Mouse (Mus musculus): ENCODE measurements at regions not wholly inside any gene's neighbourhood (a gene's known extent, or its start where the extent isn't known, plus 50 kb on each side); places are given as distances from the start of the nearest gene placed in this dataset.

GRCm38 (mm10) chr3:129445961-129446360, 86.2 kb upstream of the Elovl6 start:
- DNase-seq (ENCODE audit: low read depth, low spot score), result peak; percentile 30

GRCm38 (mm10) chr3:129449928-129450327, 82.2 kb upstream of the Elovl6 start:
- no peak for DNase-seq (ENCODE audit: low read depth, low spot score)

GRCm38 (mm10) chr3:129450671-129451070, 81.5 kb upstream of the Elovl6 start:
- peak; percentile 7 for DNase-seq (ENCODE audit: low read depth, low spot score)

- DNase-seq (ENCODE audit: low read depth, low spot score), result no peak
These were observed 62.1 kb upstream of the Elovl6 start for GRCm38 (mm10) chr3:129470088-129470487.

DNA sequence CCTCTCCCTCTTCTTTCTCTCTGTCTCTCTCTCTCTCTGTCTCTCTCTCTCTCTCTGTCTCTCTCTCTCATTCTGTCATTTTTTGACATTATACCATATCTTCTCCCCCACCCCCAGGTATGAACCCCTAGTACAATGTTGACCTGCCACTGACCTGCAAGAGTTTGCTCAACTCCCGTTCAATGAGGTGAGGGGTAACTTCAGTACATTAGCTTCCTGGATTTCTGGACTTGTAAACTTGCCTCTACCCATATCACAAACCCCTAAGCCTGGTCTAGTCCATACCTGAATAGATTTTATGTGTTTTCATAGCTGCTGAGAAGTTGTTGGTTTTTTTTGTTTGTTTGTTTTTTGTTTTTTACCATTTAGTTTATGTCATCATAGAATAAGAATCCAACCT, 60.8 kb upstream of the Elovl6 start:
- no peak for DNase-seq (ENCODE audit: low read depth, low spot score)

GRCm38 (mm10) chr3:129472008-129472407, 60.1 kb upstream of the Elovl6 start:
- DNase-seq (ENCODE audit: low read depth, low spot score), result no peak

DNA sequence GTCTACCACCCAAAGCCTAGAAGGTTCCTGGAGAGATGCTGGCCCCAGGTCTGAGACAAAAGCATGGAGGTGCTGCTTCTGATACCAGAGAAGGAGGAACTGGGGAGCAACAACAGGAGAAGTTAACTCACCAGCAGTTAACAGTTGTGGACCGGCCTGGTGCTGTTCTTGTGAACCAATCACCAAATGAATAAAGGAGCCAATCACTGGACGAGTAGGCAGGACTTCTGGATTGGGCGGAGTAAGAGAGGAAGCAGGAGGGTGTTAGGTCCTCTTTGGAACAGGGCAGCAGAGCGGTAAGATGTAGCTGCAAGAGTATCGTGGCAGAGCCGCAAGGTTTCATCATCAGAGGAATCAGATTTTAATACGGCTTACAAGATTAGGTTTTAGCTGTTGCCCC, 57.7 kb upstream of the Elovl6 start:
- no peak for DNase-seq (ENCODE audit: low read depth, low spot score)

DNA sequence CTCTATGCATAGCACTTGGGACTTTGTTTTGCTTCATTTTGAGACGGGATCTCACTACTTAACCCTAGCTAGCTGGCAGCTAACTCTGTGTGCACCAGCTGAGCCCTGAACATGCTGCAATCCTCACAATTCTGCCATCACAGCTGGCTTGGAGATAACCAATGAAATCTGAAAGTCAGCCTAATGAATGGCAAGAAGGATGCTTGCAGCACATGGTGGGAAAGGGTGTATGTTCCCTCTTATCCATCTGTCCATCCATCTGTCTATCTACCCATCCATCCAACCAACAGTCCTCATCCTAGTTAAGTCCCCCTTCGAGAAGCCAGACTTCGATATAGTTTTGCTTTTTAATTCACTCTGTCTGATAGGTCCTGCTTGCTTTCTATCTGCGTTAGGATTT, 55.9 kb upstream of the Elovl6 start:
- no peak for DNase-seq (ENCODE audit: low read depth, low spot score)

DNA sequence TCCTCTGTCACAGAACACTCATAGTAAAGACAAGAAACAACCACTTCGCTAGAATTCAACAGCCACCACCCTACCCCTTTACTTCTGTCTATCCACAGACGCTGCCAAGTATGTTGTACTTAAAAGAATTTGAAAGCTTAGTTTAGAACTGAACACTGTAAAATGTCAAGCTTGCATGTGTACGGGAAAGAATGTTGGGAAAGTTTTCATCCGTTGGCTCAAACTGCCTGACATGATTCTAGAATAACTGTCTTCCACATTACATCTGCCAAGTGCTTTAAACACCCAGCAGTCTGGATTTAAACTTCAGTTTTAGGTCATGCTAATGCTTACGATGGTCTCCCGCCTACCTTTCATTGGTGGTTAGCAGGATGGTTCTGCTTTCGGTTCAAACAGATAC, 54.1 kb upstream of the Elovl6 start:
- no peak for DNase-seq (ENCODE audit: low read depth, low spot score)

- no peak for DNase-seq (ENCODE audit: low read depth, low spot score)
These were observed 50.9 kb upstream of the Elovl6 start for GRCm38 (mm10) chr3:129481293-129481692.
